Mouse (Mus musculus): ENCODE measurements around the gene Ifitm6.
"Not testable (repeated sequence)": the region's sequence is repeated elsewhere in the genome, so short reads cannot be mapped to it uniquely, and the experiment has no call there.

Ifitm6 gene

GRCm38 (mm10) chr7:141017824-141018223, at the start of gene Ifitm6:
Gene Ifitm6 (minus strand): TSS chr7:141017924.
- not testable (repeated sequence) for DNase-seq

GRCm38 (mm10) chr7:141064576-141064975, 46.9 kb upstream of the Ifitm6 start:
- no peak for DNase-seq

GRCm38 (mm10) chr7:141064175-141064574, 46.5 kb upstream of the Ifitm6 start:
- DNase-seq, result no peak

- DNase-seq, result no peak
These were observed 45.6 kb upstream of the Ifitm6 start for GRCm38 (mm10) chr7:141063353-141063752.

GRCm38 (mm10) chr7:141062525-141062924, 44.8 kb upstream of the Ifitm6 start:
- peak; percentile 53 to 70 for DNase-seq

GRCm38 (mm10) chr7:141061269-141061692, 43.6 kb upstream of the Ifitm6 start:
- peak in 1 of 2 experiments; percentile 35 for DNase-seq

GRCm38 (mm10) chr7:141060426-141061242, 42.9 kb upstream of the Ifitm6 start, which contains the start of gene B4galnt4:
Gene B4galnt4 (plus strand): TSS chr7:141061104.
- peak; percentile 93 to 95 for DNase-seq

- DNase-seq, result no peak
These were observed 42.2 kb upstream of the Ifitm6 start for GRCm38 (mm10) chr7:141059929-141060328.

GRCm38 (mm10) chr7:141058601-141059341, 41.0 kb upstream of the Ifitm6 start:
- DNase-seq, result no peak

GRCm38 (mm10) chr7:141057541-141057940, 39.8 kb upstream of the Ifitm6 start:
- no peak for DNase-seq

GRCm38 (mm10) chr7:141056976-141057375, 39.3 kb upstream of the Ifitm6 start:
- DNase-seq, result no peak

GRCm38 (mm10) chr7:141055785-141056184, 38.1 kb upstream of the Ifitm6 start:
- DNase-seq, result no peak

- DNase-seq, result no peak
These were observed 34.7 kb upstream of the Ifitm6 start for GRCm38 (mm10) chr7:141052421-141052820.

GRCm38 (mm10) chr7:141052016-141052415, 34.3 kb upstream of the Ifitm6 start:
- DNase-seq, result no peak

GRCm38 (mm10) chr7:141051060-141051685, 33.4 kb upstream of the Ifitm6 start:
- DNase-seq, result no peak

GRCm38 (mm10) chr7:141049326-141049725, 31.6 kb upstream of the Ifitm6 start:
- no peak for DNase-seq

- peak; percentile 91 for DNase-seq
These were observed 30.8 kb upstream of the Ifitm6 start for GRCm38 (mm10) chr7:141048226-141049218.

GRCm38 (mm10) chr7:141047581-141048225, 30.0 kb upstream of the Ifitm6 start:
- peak; percentile 49 to 56 for DNase-seq

GRCm38 (mm10) chr7:141046931-141047580, 29.3 kb upstream of the Ifitm6 start:
- DNase-seq, result no peak

GRCm38 (mm10) chr7:141042539-141042938, 24.8 kb upstream of the Ifitm6 start:
- no peak for DNase-seq

GRCm38 (mm10) chr7:141041661-141042060, 23.9 kb upstream of the Ifitm6 start:
- peak; percentile 49 to 62 for DNase-seq

Measured in cerebellum, postnatal 36 days (tissue).